Mouse (Mus musculus) forebrain, embryonic 12.5 days (tissue): ENCODE results near the gene Bcat2. TPM values are rescaled to one million over a fixed set of nuclear protein-coding genes. Genes with fewer than 3 reads are reported as not detected.
A peak's percentile ranks its signal among the peaks of the same experiment; 100 is the strongest.
"Not testable (repeated sequence)": the region's sequence is repeated elsewhere in the genome, so short reads cannot be mapped to it uniquely, and the experiment has no call there.

Experiments
- ATAC-seq: fragments of 200-750 bp; cut with Nextera tagmentation; 2 replicates; pipeline ENCODE4 v1.8.0; 2017; ENCODE audit warnings: moderate TSS enrichment; ENCODE audit not compliant: low FRiP score
- H3K27ac ChIP-seq: fragments of 300-500 bp; sonication (generic); 2 replicates; pipeline ENCODE4 v1.5.1; 2016; ENCODE audit warnings: mild to moderate bottlenecking
- H3K27me3 ChIP-seq: fragments of 300-500 bp; sonication (generic); 2 replicates; pipeline ENCODE4 v1.6.1; 2016; ENCODE audit warnings: mild to moderate bottlenecking
- H3K36me3 ChIP-seq: fragments of 300-500 bp; sonication (generic); replicated peaks from 2 replicates; pipeline ENCODE4 v1.6.1; 2016; ENCODE audit warnings: mild to moderate bottlenecking
- H3K4me1 ChIP-seq: fragments of 300-500 bp; sonication (generic); 2 replicates; pipeline ENCODE4 v1.6.1; 2016
- H3K4me2 ChIP-seq: fragments of 300-500 bp; sonication (generic); 2 replicates; pipeline ENCODE4 v1.6.1; 2016; ENCODE audit warnings: mild to moderate bottlenecking, moderate library complexity
- H3K4me3 ChIP-seq: fragments of 300-500 bp; sonication (generic); replicated peaks from 2 replicates; pipeline ENCODE4 v1.5.1; 2016; ENCODE audit warnings: mild to moderate bottlenecking
- H3K9ac ChIP-seq: fragments of 300-500 bp; sonication (generic); 2 replicates; pipeline ENCODE4 v1.6.1; 2016; ENCODE audit warnings: mild to moderate bottlenecking
- H3K9me3 ChIP-seq: fragments of 300-500 bp; sonication (generic); 2 replicates; pipeline ENCODE4 v1.6.1; 2016
- WGBS: fragments of 180-500 bp; shearing (Covaris S2); methylation state at CpG from one replicate; pipeline ENCODE4 v1.1.7; 2016; 5-methylcytosine and 5-hydroxymethylcytosine counted together
- polyA plus RNA-seq: library from polyadenylated mRNA; unstranded; fragments of >200 nt; fragmentation: Nextera tagmentation; extraction: Ambion mirVana; gene quantifications from 2 replicates; pipeline ENCODE4 v1.2.1, GENCODE M21; 2016

Bcat2 gene
- 18.3 and 22.2 TPM in 2 replicates for polyA plus RNA-seq

- WGBS, result 1% methylated on average over 32 of the region's 42 CpGs
- peaks cover 29% of the 10 kb centered on the region for H3K4me1 ChIP-seq
- no peaks in the 10 kb centered on the region for H3K9me3 ChIP-seq
- peak; percentile 78 for ATAC-seq
- peak within 1 kb of the TSS; percentile 91 for H3K9ac ChIP-seq
- H3K4me3 ChIP-seq, result peak within 1 kb of the TSS; percentile 70
- no peaks in the 10 kb centered on the region for H3K27me3 ChIP-seq
- peaks cover 1% of the 10 kb centered on the region; the same call in 1 of the 2 replicates for H3K36me3 ChIP-seq
- H3K4me2 ChIP-seq, result peak within 1 kb of the TSS; percentile 74
- peak within 1 kb of the TSS; percentile 83 for H3K27ac ChIP-seq
Observed at GRCm38 (mm10) chr7:45570103-45570741, at the start of gene Bcat2. Gene Bcat2, plus strand, starts transcription at chr7:45570153.

- no peaks in the 10 kb centered on the region for H3K27me3 ChIP-seq
- no peaks in the 10 kb centered on the region for H3K9me3 ChIP-seq
- no peak overlapping the region for H3K9ac ChIP-seq
- no peak for ATAC-seq
- 91% methylated on average over 7 of the region's 7 CpGs for WGBS
- 0 out of 2 replicates have a peak, but pooled peaks cover 4% of the 10 kb centered on the region for H3K36me3 ChIP-seq
- no peak overlapping the region for H3K4me2 ChIP-seq
- H3K27ac ChIP-seq, result no peak overlapping the region
- peaks cover 19% of the 10 kb centered on the region for H3K4me1 ChIP-seq
- no peak overlapping the region for H3K4me3 ChIP-seq
Observed at GRCm38 (mm10) chr7:45520605-45521004, 49.3 kb upstream of the Bcat2 start.

- ATAC-seq, result peak; percentile 80
- WGBS, result under 1% methylated on average over 28 of the region's 28 CpGs
- peak overlapping the region; percentile 83 for H3K27ac ChIP-seq
- peak overlapping the region; percentile 54 for H3K4me2 ChIP-seq
- no peaks in the 10 kb centered on the region for H3K9me3 ChIP-seq
- H3K36me3 ChIP-seq, result 0 out of 2 replicates have a peak, but pooled peaks cover 4% of the 10 kb centered on the region
- peak overlapping the region; percentile 57 for H3K9ac ChIP-seq
- peak overlapping the region; percentile 55 for H3K4me3 ChIP-seq
- H3K27me3 ChIP-seq, result no peaks in the 10 kb centered on the region
- H3K4me1 ChIP-seq, result peaks cover 19% of the 10 kb centered on the region
Observed at GRCm38 (mm10) chr7:45521728-45522184, 48.2 kb upstream of the Bcat2 start.

GRCm38 (mm10) chr7:45522194-45522752 is 47.7 kb upstream of the Bcat2 start:
- peak overlapping the region; percentile 55 for H3K4me3 ChIP-seq
- no peak; the same call in 1 of the 2 replicates for ATAC-seq
- 58% methylated on average over 16 of the region's 16 CpGs for WGBS
- 0 out of 2 replicates have a peak, but pooled peaks cover 4% of the 10 kb centered on the region for H3K36me3 ChIP-seq
- H3K27ac ChIP-seq, result no peak overlapping the region
- H3K9ac ChIP-seq, result 0 out of 2 replicates have a peak overlapping the region, but pooled peaks have one; percentile 12
- H3K27me3 ChIP-seq, result no peaks in the 10 kb centered on the region
- H3K9me3 ChIP-seq, result no peaks in the 10 kb centered on the region
- H3K4me2 ChIP-seq, result peak overlapping the region; percentile 54
- peaks cover 19% of the 10 kb centered on the region for H3K4me1 ChIP-seq

- no peaks in the 10 kb centered on the region for H3K27me3 ChIP-seq
Observed at GRCm38 (mm10) chr7:45522957-45523676, 46.8 kb upstream of the Bcat2 start.

GRCm38 (mm10) chr7:45523678-45524170 is 46.2 kb upstream of the Bcat2 start:
- H3K9ac ChIP-seq, result no peak overlapping the region
- H3K27me3 ChIP-seq, result no peaks in the 10 kb centered on the region
- H3K4me1 ChIP-seq, result peaks cover 19% of the 10 kb centered on the region
- WGBS, result 89% methylated on average over 13 of the region's 13 CpGs
- ATAC-seq, result no peak
- no peak overlapping the region for H3K4me3 ChIP-seq
- 0 out of 2 replicates have a peak, but pooled peaks cover 4% of the 10 kb centered on the region for H3K36me3 ChIP-seq
- H3K27ac ChIP-seq, result no peak overlapping the region
- no peak overlapping the region for H3K4me2 ChIP-seq
- H3K9me3 ChIP-seq, result no peaks in the 10 kb centered on the region

More at GRCm38 (mm10) chr7:45522957-45523676, 46.8 kb upstream of the Bcat2 start:
- no peak overlapping the region for H3K27ac ChIP-seq
- ATAC-seq, result no peak
- no peak overlapping the region; the same call in 1 of the 2 replicates for H3K4me2 ChIP-seq
- no peak overlapping the region for H3K4me3 ChIP-seq
- 0 out of 2 replicates have a peak overlapping the region, but pooled peaks have one; percentile 5 for H3K9ac ChIP-seq
- 0 out of 2 replicates have a peak, but pooled peaks cover 4% of the 10 kb centered on the region for H3K36me3 ChIP-seq
- peaks cover 19% of the 10 kb centered on the region for H3K4me1 ChIP-seq
- no peaks in the 10 kb centered on the region for H3K9me3 ChIP-seq
- WGBS, result 74% methylated on average over 18 of the region's 18 CpGs

GRCm38 (mm10) chr7:45524841-45525621 is 44.9 kb upstream of the Bcat2 start:
- Histone ChIP-seq H3K9me3 (no peaks in the 10 kb centered on the region), H3K4me2 (peak overlapping the region; percentile 80), H3K4me3 (peak overlapping the region; percentile 66), H3K27me3 (no peaks in the 10 kb centered on the region), H3K36me3 (0 out of 2 replicates have a peak, but pooled peaks cover 4% of the 10 kb centered on the region), H3K9ac (peak overlapping the region; percentile 78), H3K27ac (peak overlapping the region; percentile 77; the same call in 1 of the 2 replicates), H3K4me1 (peaks cover 19% of the 10 kb centered on the region)
- WGBS, result 46% methylated on average over 12 of the region's 12 CpGs
- no peak for ATAC-seq

GRCm38 (mm10) chr7:45525809-45526473 is 44.0 kb upstream of the Bcat2 start, which contains the start of the genes Ppp1r15a and Plekha4:
Gene Ppp1r15a, minus strand, starts transcription at chr7:45526268.
Gene Plekha4, plus strand, starts transcription at chr7:45526330.
- H3K27ac ChIP-seq, result peak within 1 kb of the TSS; percentile 77
- peak within 1 kb of the TSS; percentile 80 for H3K4me2 ChIP-seq
- under 1% methylated on average over 54 of the region's 54 CpGs for WGBS
- peak within 1 kb of the TSS; percentile 78 for H3K9ac ChIP-seq
- peak; percentile 83 for ATAC-seq
- H3K9me3 ChIP-seq, result no peaks in the 10 kb centered on the region
- 0 out of 2 replicates have a peak, but pooled peaks cover 4% of the 10 kb centered on the region for H3K27me3 ChIP-seq
- 0 out of 2 replicates have a peak, but pooled peaks cover 4% of the 10 kb centered on the region for H3K36me3 ChIP-seq
- H3K4me3 ChIP-seq, result peak within 1 kb of the TSS; percentile 66
- peaks cover 19% of the 10 kb centered on the region for H3K4me1 ChIP-seq

GRCm38 (mm10) chr7:45526474-45527120 is 43.4 kb upstream of the Bcat2 start:
- H3K4me3 ChIP-seq, result peak overlapping the region; percentile 66
- peak overlapping the region; percentile 78 for H3K9ac ChIP-seq
- ATAC-seq, result no peak; the same call in 1 of the 2 replicates
- peaks cover 19% of the 10 kb centered on the region for H3K4me1 ChIP-seq
- H3K27ac ChIP-seq, result peak overlapping the region; percentile 63; the same call in 1 of the 2 replicates
- peak overlapping the region; percentile 80 for H3K4me2 ChIP-seq
- 0 out of 2 replicates have a peak, but pooled peaks cover 4% of the 10 kb centered on the region for H3K36me3 ChIP-seq
- H3K27me3 ChIP-seq, result 0 out of 2 replicates have a peak, but pooled peaks cover 4% of the 10 kb centered on the region
- H3K9me3 ChIP-seq, result no peaks in the 10 kb centered on the region
- 23% methylated on average over 7 of the region's 7 CpGs for WGBS

GRCm38 (mm10) chr7:45527169-45527568 is 42.8 kb upstream of the Bcat2 start:
- H3K27ac ChIP-seq, H3K36me3 ChIP-seq, H3K9me3 ChIP-seq, H3K27me3 ChIP-seq, H3K4me2 ChIP-seq, H3K4me3 ChIP-seq, H3K9ac ChIP-seq, ATAC-seq: not testable (repeated sequence)
- 88% methylated on average over 6 of the region's 6 CpGs for WGBS
- H3K4me1 ChIP-seq, result peaks cover 19% of the 10 kb centered on the region
